Mouse (Mus musculus) cortical plate, adult 2 months (tissue): ENCODE measurements at regions not wholly inside any gene's neighbourhood (a gene's known extent, or its start where the extent isn't known, plus 50 kb on each side); places are given as distances from the start of the nearest gene placed in this dataset.

Experiments used
- CTCF ChIP-seq: fragments of 200-500 bp; IDR thresholded peaks from 2 replicates; pipeline ENCODE4 v1.5.1; 2011; ENCODE audit warnings: mild to moderate bottlenecking, control low read depth, low read length; ENCODE audit not compliant: insufficient read depth; ENCODE audit errors: extremely low read depth
- POLR2A ChIP-seq: fragments of 200-500 bp; IDR thresholded peaks from 2 replicates; pipeline ENCODE4 v1.6.1; 2011; ENCODE audit warnings: mild to moderate bottlenecking, low read length, control low read depth; ENCODE audit not compliant: insufficient read depth; ENCODE audit errors: extremely low read depth

- TF ChIP-seq POLR2A (no peak), CTCF (no peak)
Measured at GRCm38 (mm10) chr11:71884861-71885260, 135.1 kb downstream of the Wscd1 start.
